17 mouse cellular contexts compared by ENCODE assay signal in genomic region chr2:140242398-140242797, GRCm38 (mm10).
"Had no signal": no experiment of that assay in that cellular context is flagged by ENCODE, and none has a peak within 500 bp of the region (broad histone marks: within the 10 kb centered on the region; RNA-seq: fewer than 3 reads in every experiment).

No protein-coding gene starts in this region.

- H3K36me3 ChIP-seq: intestine, embryonic 15.5 days; limb, embryonic 12.5 days; limb, embryonic 15.5 days had no signal

- H3K4me2 ChIP-seq: intestine, embryonic 15.5 days; limb, embryonic 12.5 days; limb, embryonic 15.5 days; liver, embryonic 11.5 days; lung, embryonic 14.5 days had no signal

- H3K4me3 ChIP-seq: intestine, embryonic 15.5 days; limb, embryonic 12.5 days; limb, embryonic 15.5 days had no signal

- H3K9me3 ChIP-seq: intestine, embryonic 15.5 days; limb, embryonic 12.5 days; limb, embryonic 15.5 days had no signal

- H3K27me3 ChIP-seq: intestine, embryonic 15.5 days; limb, embryonic 12.5 days; limb, embryonic 15.5 days had no signal

- H3K4me1 ChIP-seq: intestine, embryonic 15.5 days; limb, embryonic 12.5 days; limb, embryonic 15.5 days had no signal

- H3K27ac ChIP-seq: intestine, embryonic 15.5 days; limb, embryonic 12.5 days; limb, embryonic 15.5 days; liver, embryonic 14.5 days; macrophage had no signal

- DNase-seq: kidney, adult 11 months; kidney, adult 9 months; kidney, postnatal 14 days; kidney, postnatal 4 days; left cerebral cortex, postnatal 4 days; liver, postnatal 0 days; lung, embryonic 14.5 days; thymus, adult 2 months; thymus, postnatal 14 days; thymus, postnatal 4 days had no signal

- H3K9ac ChIP-seq: intestine, embryonic 15.5 days; limb, embryonic 12.5 days; limb, embryonic 15.5 days; liver, embryonic 14.5 days; liver, postnatal 0 days; lung, embryonic 14.5 days had no signal

- ATAC-seq: intestine, embryonic 15.5 days; liver, postnatal 0 days; lung, postnatal 0 days had no signal
